Mouse (Mus musculus): Measurements from ENCODE around the gene Ceacam13.
"Not testable (repeated sequence)": the region's sequence is repeated elsewhere in the genome, so short reads cannot be mapped to it uniquely, and the experiment has no call there.

The Ceacam13 gene

GRCm38 (mm10) chr7:18009589-18009988 lies at the start of gene Ceacam13:
TSS of gene Ceacam13 (plus strand) at chr7:18009889.
- no peak for DNase-seq (ENCODE audit: low read depth)

GRCm38 (mm10) chr7:17971824-17972223 lies 37.9 kb upstream of the Ceacam13 start, which contains the start of gene Ceacam11:
TSS of gene Ceacam11 (plus strand) at chr7:17972124.
- no peak for DNase-seq (ENCODE audit: low read depth)

GRCm38 (mm10) chr7:18001131-18001530 lies 8.6 kb upstream of the Ceacam13 start:
- not testable (repeated sequence) for DNase-seq (ENCODE audit: low read depth)

- no peak for DNase-seq (ENCODE audit: low read depth)
Measured at GRCm38 (mm10) chr7:18065629-18066028, 55.9 kb downstream of the Ceacam13 start, which contains the start of gene Ceacam12. TSS of gene Ceacam12 (plus strand) at chr7:18065929.

All from c-Kit-positive CD71-positive TER-119-negative erythroid progenitor cells, embryonic 14.5 days (primary cell).